Mouse (Mus musculus) liver, adult 2 months (tissue): Measurements from ENCODE around the gene Cd28. TPM values are rescaled to one million over a fixed set of nuclear protein-coding genes. Genes with fewer than 3 reads are reported as not detected.

Experiments
- DNase-seq: peaks from one replicate; pipeline ENCODE4 v3.0.0-alpha.2; 2011; ENCODE audit warnings: low read depth, low spot score; ENCODE audit errors: extremely low read depth
- H3K27ac ChIP-seq: fragments of 200-500 bp; replicated peaks from 2 replicates; pipeline ENCODE4 v1.5.1; 2012; ENCODE audit warnings: low read depth, mild to moderate bottlenecking, control low read depth, inconsistent platforms, low read length; ENCODE audit not compliant: insufficient read depth
- H3K27me3 ChIP-seq: fragments of 200-500 bp; 2 replicates; pipeline ENCODE4 v1.6.1; 2012; ENCODE audit warnings: mild to moderate bottlenecking, moderate library complexity, low read length, inconsistent platforms; ENCODE audit not compliant: control insufficient read depth, insufficient read depth
- H3K36me3 ChIP-seq: fragments of 200-500 bp; 2 replicates; pipeline ENCODE4 v1.6.1; 2012; ENCODE audit warnings: low read length, inconsistent platforms; ENCODE audit not compliant: control insufficient read depth, insufficient read depth
- H3K4me1 ChIP-seq: fragments of 200-500 bp; 2 replicates; pipeline ENCODE4 v1.6.1; 2011; ENCODE audit warnings: low read length; ENCODE audit not compliant: control insufficient read depth, insufficient read depth
- H3K4me3 ChIP-seq: fragments of 200-500 bp; 2 replicates; pipeline ENCODE4 v1.5.1; 2011; ENCODE audit warnings: low read depth, mild to moderate bottlenecking, control low read depth, low read length, moderate library complexity; ENCODE audit not compliant: insufficient read depth
- H3K79me2 ChIP-seq: fragments of 200-500 bp; 2 replicates; pipeline ENCODE4 v1.6.1; 2012; ENCODE audit warnings: inconsistent platforms, mild to moderate bottlenecking, low read length, moderate library complexity; ENCODE audit not compliant: control insufficient read depth, insufficient read depth
- H3K9ac ChIP-seq: fragments of 200-500 bp; 2 replicates; pipeline ENCODE4 v1.6.1; 2012; ENCODE audit warnings: low read depth, mild to moderate bottlenecking, control low read depth, inconsistent platforms, low read length
- CTCF ChIP-seq: fragments of 200-500 bp; IDR thresholded peaks from 2 replicates; pipeline ENCODE4 v1.5.1; 2011; ENCODE audit warnings: low read depth, low read length, control low read depth
- POLR2A ChIP-seq: fragments of 200-500 bp; IDR thresholded peaks from 2 replicates; pipeline ENCODE4 v1.6.1; 2011; ENCODE audit warnings: low read length, control low read depth; ENCODE audit not compliant: insufficient read depth; ENCODE audit errors: extremely low read depth
- WGBS: fragments of 180-500 bp; shearing (Covaris S2); methylation state at CpG from one replicate; pipeline ENCODE4 v1.1.7; 2018; 5-methylcytosine and 5-hydroxymethylcytosine counted together
- polyA plus RNA-seq: library from polyadenylated mRNA; depleted of rRNA; stranded (reverse); fragments of >200 nt; gene quantifications from 2 replicates; pipeline ENCODE4 v1.2.3, GENCODE M21; 2012
- total RNA-seq: library from RNA; depleted of rRNA; stranded (reverse); fragments of >200 nt; gene quantifications from 2 replicates; pipeline ENCODE4 v1.2.3, GENCODE M21; 2014

The Cd28 gene
- total and polyA plus RNA-seq, 2 experiments = 0.06 to 0.28 TPM

DNA sequence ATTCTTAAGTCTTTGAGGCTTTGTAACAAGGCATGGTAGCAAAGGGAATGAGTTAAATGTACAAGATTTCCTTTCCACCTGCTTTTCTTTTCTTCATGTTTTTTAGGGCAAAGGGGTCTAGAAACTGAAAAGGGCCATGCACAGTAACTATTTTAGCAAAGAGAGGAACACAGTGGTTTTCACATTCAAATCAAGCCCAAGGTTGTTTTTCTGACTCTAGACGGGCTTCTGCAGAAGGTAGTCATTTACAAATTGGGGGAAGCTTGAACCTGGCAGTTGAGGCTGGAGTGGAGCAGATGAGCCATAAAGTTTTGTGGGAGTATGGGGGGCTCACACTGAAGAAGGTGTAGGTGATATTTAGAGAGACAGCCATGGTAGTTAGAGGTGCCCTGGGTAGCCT lies 88.6 kb downstream of the Cd28 start:
- Histone ChIP-seq H3K4me3 (no peak overlapping the region), H3K27me3 (no peaks in the 10 kb centered on the region), H3K27ac (no peak overlapping the region), H3K9ac (no peak overlapping the region), H3K36me3 (no peaks in the 10 kb centered on the region), H3K4me1 (no peaks in the 10 kb centered on the region; the same call in 1 of the 2 replicates), H3K79me2 (no peaks in the 10 kb centered on the region)
- WGBS = 96% methylated on average over 1 of the region's 1 CpGs
- DNase-seq = no peak
- TF ChIP-seq POLR2A (no peak), CTCF (no peak)

GRCm38 (mm10) chr1:60807748-60808147 lies 91.1 kb downstream of the Cd28 start:
- no peak overlapping the region for H3K9ac ChIP-seq
- TF ChIP-seq POLR2A = no peak
- H3K36me3 ChIP-seq = no peaks in the 10 kb centered on the region
- no peaks in the 10 kb centered on the region for H3K79me2 ChIP-seq
- H3K27me3 ChIP-seq = no peaks in the 10 kb centered on the region
- WGBS = 96% methylated on average over 1 of the region's 1 CpGs
- no peak overlapping the region for H3K27ac ChIP-seq
- no peak for DNase-seq
- H3K4me1 ChIP-seq = peaks cover 3% of the 10 kb centered on the region
- no peak overlapping the region for H3K4me3 ChIP-seq

DNA sequence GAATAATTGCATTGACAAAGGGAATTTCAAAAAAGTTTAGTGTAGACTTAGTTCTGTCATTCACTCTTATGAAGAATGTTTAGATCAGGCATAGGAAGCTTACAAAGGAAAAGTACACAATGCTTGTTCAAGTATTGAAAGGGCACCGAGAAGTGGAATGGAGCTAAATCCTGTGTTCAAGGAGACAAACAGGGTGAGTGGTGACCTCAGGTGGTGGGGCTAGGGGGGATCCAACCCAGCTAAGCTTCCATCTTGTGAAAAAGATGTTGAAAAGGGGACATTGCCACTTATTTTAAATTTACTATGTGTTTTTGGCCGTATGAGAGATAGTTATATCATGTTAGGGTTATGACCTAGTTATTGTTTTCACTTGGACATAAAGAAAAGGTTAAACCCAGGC lies 91.9 kb downstream of the Cd28 start:
- no peak for TF ChIP-seq CTCF
- TF ChIP-seq POLR2A = no peak
- no peak overlapping the region for H3K27ac ChIP-seq
- no peak for DNase-seq
- no peak overlapping the region for H3K4me3 ChIP-seq
- H3K79me2 ChIP-seq = no peaks in the 10 kb centered on the region
- peaks cover 3% of the 10 kb centered on the region for H3K4me1 ChIP-seq
- no peaks in the 10 kb centered on the region for H3K36me3 ChIP-seq
- 90% methylated on average over 2 of the region's 2 CpGs for WGBS
- no peak overlapping the region for H3K9ac ChIP-seq
- no peaks in the 10 kb centered on the region for H3K27me3 ChIP-seq

GRCm38 (mm10) chr1:60809166-60809565 lies 92.6 kb downstream of the Cd28 start:
- no peaks in the 10 kb centered on the region for H3K79me2 ChIP-seq
- 79% methylated on average over 12 of the region's 12 CpGs for WGBS
- H3K36me3 ChIP-seq = no peaks in the 10 kb centered on the region
- H3K27ac ChIP-seq = no peak overlapping the region
- no peak overlapping the region for H3K4me3 ChIP-seq
- no peak overlapping the region; the same call in 1 of the 2 replicates for H3K9ac ChIP-seq
- DNase-seq = no peak
- no peak for TF ChIP-seq POLR2A
- TF ChIP-seq CTCF = no peak
- no peaks in the 10 kb centered on the region for H3K27me3 ChIP-seq
- H3K4me1 ChIP-seq = peaks cover 3% of the 10 kb centered on the region

- Histone ChIP-seq H3K4me3 (no peak overlapping the region), H3K4me1 (peaks cover 3% of the 10 kb centered on the region), H3K27me3 (no peaks in the 10 kb centered on the region), H3K9ac (no peak overlapping the region), H3K36me3 (no peaks in the 10 kb centered on the region), H3K79me2 (no peaks in the 10 kb centered on the region), H3K27ac (no peak overlapping the region)
- TF ChIP-seq CTCF (no peak), POLR2A (no peak)
- peak; percentile 68 for DNase-seq
These were observed 94.2 kb downstream of the Cd28 start for GRCm38 (mm10) chr1:60810821-60811220.

- Histone ChIP-seq H3K27me3 (no peaks in the 10 kb centered on the region), H3K9ac (no peak overlapping the region), H3K4me3 (no peak overlapping the region), H3K4me1 (peaks cover 3% of the 10 kb centered on the region), H3K27ac (no peak overlapping the region), H3K36me3 (no peaks in the 10 kb centered on the region), H3K79me2 (no peaks in the 10 kb centered on the region)
- 83% methylated on average over 1 of the region's 1 CpGs for WGBS
- DNase-seq = no peak
- TF ChIP-seq CTCF = no peak
- TF ChIP-seq POLR2A = no peak
These were observed 95.4 kb downstream of the Cd28 start for GRCm38 (mm10) chr1:60811998-60812397.
